Mouse (Mus musculus) left cerebral cortex, postnatal 14 days (tissue): ENCODE results near the gene Gja5. TPM values are rescaled to one million over a fixed set of nuclear protein-coding genes. Genes with fewer than 3 reads are reported as not detected.
"Not testable (repeated sequence)": the region's sequence is repeated elsewhere in the genome, so short reads cannot be mapped to it uniquely, and the experiment has no call there.

ENCODE experiments used
- DNase-seq, 2 experiments: peaks; one replicate each; pipeline ENCODE4 v3.0.0; 2021 to 2022; ENCODE audit warnings: low spot score in 2 of 2, mixed read lengths in 1 of 2
- intact Hi-C: fragments of 180-260 bp; cut with DNase I; formaldehyde crosslinking; loops from one replicate; pipeline ENCODE4 v1.15.1; 2025
- total RNA-seq, 2 experiments: library from RNA; stranded (reverse); gene quantifications; 2 replicates each; pipeline ENCODE4 v1.2.3; 2021

The Gja5 gene
- total RNA-seq, 2 experiments from 2014 or later: 2.0 to 2.7 TPM

DNA sequence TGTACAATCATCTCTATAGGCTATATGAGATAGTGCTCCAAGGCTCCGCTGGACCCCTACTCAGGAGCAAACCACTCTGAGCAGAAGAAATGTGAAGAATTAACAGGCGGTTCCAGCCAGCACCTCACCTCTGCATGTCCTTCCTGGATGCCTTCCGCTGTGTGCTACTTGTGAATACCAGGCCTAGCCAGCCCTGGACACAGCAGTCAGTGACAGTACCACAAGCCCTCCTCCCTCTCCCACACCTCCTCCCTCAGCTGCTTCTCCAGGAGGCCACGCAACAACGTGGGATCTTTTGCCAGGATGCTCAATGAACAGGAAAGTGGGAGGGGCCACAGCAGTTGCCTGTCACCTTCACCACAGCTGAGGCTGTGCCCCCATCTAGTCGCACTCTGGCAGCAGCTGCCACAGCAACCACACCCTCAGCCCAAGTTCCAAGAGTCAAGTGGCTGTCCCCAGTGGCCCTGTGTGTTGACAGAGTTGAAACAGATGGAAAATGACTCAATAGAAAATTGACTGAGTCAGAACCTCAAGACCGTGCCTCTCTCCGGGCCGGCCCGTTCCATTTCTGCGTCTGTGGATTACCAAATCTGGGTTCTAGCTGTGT lies 171.4 kb downstream of the Gja5 start:
- DNase-seq: not testable (repeated sequence)
- intact Hi-C loops: loop anchor here (5.0 kb wide), 1 partner anchor 139 kb away; no protein-coding TSS in a partner anchor

GRCm38 (mm10) chr3:97076412-97076811 lies 171.9 kb downstream of the Gja5 start:
- DNase-seq: no peak

DNA sequence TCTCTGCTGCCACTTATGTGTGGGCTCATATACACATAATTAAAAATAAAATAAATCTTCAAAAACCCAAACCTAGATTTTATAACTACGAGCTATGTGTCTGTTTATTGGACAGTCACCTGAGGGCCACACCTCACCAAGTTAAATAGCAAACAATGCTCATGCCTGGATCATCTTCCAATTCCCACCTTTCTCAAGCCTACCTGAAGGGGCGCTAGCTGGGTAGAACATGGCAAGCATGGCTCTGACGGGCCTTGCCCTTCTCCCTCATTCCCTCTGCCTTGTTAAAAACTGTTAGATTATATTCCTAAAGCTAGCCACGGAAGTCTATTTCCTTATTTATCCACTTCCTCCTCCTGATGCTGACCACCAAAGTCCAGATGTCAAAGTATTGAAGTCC lies 173.9 kb downstream of the Gja5 start:
- no peak for DNase-seq
- intact Hi-C loops: loop anchor here (5.0 kb wide), 1 partner anchor 141 kb away; no protein-coding TSS in a partner anchor

More at GRCm38 (mm10) chr3:97076412-97076811, 171.9 kb downstream of the Gja5 start:
- intact Hi-C loops: loop anchor here (5.0 kb wide), 1 partner anchor 139 kb away; no protein-coding TSS in a partner anchor

- DNase-seq: no peak
- intact Hi-C loops: loop anchor here (10.0 kb wide), 1 partner anchor 253 kb away; no protein-coding TSS in a partner anchor
Measured at GRCm38 (mm10) chr3:97082156-97082555, 177.7 kb downstream of the Gja5 start.

DNA sequence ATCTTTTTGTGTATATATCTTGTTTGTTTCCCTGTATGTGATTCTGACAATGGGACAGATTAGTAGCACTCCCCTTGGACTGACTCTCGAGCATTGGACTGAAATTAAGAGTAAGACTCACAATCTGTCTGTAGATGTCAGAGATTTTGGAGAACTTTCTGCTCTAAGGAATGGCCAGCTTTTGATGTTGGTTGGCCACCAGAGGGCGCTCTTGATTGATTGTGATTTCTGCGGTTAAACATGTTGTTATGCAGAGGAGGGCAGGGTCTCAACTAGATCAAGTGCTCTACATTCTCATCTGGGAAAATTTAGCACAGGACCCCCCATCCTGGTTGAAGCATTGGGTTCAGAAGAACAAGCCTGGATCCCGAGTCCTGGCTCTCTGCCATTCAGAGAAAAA lies 182.8 kb downstream of the Gja5 start:
- DNase-seq: no peak
- intact Hi-C loops: loop anchor here (2.0 to 10.0 kb wide), 2 partner anchors 97 to 247 kb away; no protein-coding TSS in a partner anchor

DNA sequence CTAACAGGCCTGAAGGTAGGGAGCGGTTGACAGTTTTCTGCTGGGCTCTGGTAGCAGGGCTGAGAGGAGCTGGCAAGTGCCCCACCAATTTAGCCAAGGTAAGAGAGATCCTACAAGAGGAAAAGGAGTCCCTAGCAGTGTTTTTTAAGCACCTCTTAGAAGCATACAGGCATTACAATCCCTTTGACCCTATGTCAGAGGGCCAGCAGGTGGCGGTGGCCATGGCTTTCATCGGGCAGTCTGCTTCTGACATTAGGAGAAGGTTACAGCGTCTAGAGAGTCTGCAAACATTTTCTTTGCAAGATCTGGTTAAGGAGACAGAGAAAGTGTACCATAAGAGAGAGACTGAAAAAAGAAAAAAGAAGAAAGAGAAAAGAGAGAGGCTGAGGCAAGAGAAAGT lies 183.8 kb downstream of the Gja5 start:
- intact Hi-C loops: loop anchor here (10.0 kb wide), 1 partner anchor 247 kb away; no protein-coding TSS in a partner anchor

DNA sequence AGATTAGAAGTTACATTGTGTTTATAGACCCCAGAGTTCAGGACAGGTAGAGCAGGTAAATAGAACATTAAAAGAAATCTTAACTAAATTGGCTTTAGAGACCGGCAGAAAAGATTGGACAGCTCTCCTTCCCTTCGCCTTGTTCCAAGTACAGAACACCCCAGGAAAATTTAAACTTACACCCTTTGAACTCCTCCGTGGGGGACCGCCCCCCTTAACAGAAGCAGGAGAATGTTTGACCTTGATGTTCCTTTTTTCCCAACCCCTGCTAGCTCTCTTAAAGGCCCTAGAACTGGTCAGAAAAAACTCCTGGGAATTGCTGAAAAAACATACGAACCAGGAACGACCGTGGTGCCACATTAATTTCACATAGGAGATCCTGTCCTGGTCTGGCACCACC lies 187.5 kb downstream of the Gja5 start:
- intact Hi-C loops: loop anchor here (1.0 kb wide), 1 partner anchor 9 kb away; no protein-coding TSS in a partner anchor
- DNase-seq: not testable (repeated sequence)

More for the DNA sequence above, 183.8 kb downstream of the Gja5 start:
- DNase-seq: not testable (repeated sequence)

DNA sequence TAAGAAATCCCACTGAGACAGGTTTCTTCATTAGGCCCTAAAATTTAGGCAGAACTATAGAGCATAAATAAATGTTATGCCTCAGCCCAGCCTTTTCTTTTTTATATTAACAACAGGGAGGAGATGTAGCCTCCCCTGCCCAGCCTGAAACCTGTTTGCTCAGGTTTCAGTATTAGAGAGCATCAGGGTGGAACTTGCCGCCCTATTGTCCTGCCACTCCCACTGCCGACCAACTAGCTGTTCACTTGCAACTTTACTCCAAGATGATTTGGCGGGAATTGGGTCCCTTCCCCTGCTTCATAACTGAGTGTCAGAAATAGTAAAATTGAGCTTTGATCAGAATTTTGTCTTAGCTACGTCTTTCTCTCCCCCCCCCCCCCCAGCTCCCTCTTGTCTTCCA lies 192.2 kb downstream of the Gja5 start:
- not testable (repeated sequence) for DNase-seq

GRCm38 (mm10) chr3:97100784-97101641 lies 196.5 kb downstream of the Gja5 start:
- intact Hi-C loops: no loop called here

More for the DNA sequence above, 192.2 kb downstream of the Gja5 start:
- intact Hi-C loops: not testable (repeated sequence)

DNA sequence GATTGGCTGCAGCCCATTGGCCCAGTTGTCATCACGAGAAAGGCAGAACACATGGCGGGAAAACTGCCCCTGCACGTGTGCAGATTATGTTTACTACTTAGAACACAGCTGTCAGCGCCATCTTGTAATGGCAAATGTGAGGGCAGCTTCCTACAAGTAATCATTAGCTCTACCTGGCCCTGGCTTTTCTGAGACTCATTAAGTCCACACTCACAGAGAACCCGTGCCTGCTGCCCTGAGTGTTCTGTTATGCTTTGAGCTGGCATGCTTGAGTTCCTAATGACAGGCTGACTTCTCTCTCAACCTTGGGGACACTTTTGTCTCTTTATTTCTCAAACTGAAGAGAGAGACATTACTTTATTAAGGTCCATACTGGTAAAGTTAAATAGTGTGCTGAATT lies 199.5 kb downstream of the Gja5 start:
- DNase-seq, intact Hi-C loops: not testable (repeated sequence)

More at GRCm38 (mm10) chr3:97100784-97101641, 196.5 kb downstream of the Gja5 start:
- DNase-seq: peak in 1 of 2 experiments; percentile 3

GRCm38 (mm10) chr3:97104696-97105430 lies 200.4 kb downstream of the Gja5 start:
- intact Hi-C loops: no loop called here
- DNase-seq: no peak

DNA sequence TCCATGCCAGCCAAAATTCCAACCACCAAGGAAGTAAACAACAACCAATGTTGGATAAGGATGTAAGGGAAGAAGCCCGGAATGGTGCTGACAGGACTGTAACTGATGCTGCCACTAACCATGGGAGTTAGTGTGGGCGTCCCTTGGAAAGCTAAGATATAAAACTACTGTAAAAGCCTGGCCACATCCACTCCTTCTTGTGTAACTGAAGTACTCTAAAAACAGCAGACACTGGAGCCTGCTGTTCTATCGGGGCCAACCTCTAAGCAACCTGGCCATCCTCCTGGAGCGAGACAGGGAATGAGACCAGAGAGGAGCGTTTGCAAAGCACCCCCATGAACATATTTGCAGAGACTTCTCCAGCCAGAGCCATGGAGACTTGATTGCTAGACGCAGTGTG lies 213.0 kb downstream of the Gja5 start:
- no peak for DNase-seq
- intact Hi-C loops: no loop called here

- no peak for DNase-seq
- intact Hi-C loops: no loop called here
Measured at GRCm38 (mm10) chr3:97118313-97118712, 213.8 kb downstream of the Gja5 start.

DNA sequence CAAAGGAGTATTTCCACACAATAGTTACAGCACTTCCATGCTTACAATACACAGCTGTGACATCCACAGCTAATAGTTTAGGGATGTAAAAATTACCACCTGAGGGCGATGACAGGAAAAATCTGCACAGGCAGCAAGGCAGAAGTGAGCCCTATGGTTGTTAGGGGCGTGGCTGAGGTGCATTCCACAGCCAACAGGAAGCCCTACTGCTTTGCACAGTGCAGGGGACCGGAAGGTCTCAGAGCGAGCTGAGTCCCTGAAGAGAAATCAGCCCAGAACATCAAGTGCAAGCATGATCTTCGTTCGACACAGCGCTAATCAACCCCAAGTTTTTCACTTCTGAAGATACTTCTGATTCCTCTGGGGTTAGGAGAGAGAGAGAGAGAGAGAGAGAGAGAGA lies 219.7 kb downstream of the Gja5 start:
- intact Hi-C loops: no loop called here
- no peak for DNase-seq

Other genes with a start within 250 kb of the Gja5 start
- 1 to 10 TPM; 4.6 to 7.6 TPM for gene Ankrd35, start 234.6 kb upstream of the Gja5 start, total RNA-seq
- 10 to 100 TPM; 17.6 to 22.7 TPM for gene Pias3, start 208.3 kb upstream of the Gja5 start, total RNA-seq
- gene Nudt17, start 196.1 kb upstream of the Gja5 start, total RNA-seq: 1 to 10 TPM; 5.7 to 6.6 TPM
- gene Polr3c, start 177.1 kb upstream of the Gja5 start, total RNA-seq: 10 to 100 TPM; 25.5 to 27.7 TPM
- gene Rnf115, start 177.0 kb upstream of the Gja5 start, total RNA-seq: 10 to 100 TPM; 72.8 to 76.7 TPM
- gene Pdzk1, start 75.4 kb upstream of the Gja5 start, total RNA-seq: not detected
- gene Cd160, start 75.3 kb upstream of the Gja5 start, total RNA-seq: not detected
- gene Gpr89, start 653 bp downstream of the Gja5 start, total RNA-seq: 10 to 100 TPM; 46.1 to 46.3 TPM
- not detected for gene Gja8, start 21.3 kb downstream of the Gja5 start, total RNA-seq